Mouse (Mus musculus) embryonic facial prominence, embryonic 15.5 days (tissue): Measurements from ENCODE around the gene Ccl8. TPM values are rescaled to one million over a fixed set of nuclear protein-coding genes. Genes with fewer than 3 reads are reported as not detected.

ENCODE experiments used
- polyA plus RNA-seq: library from polyadenylated mRNA; unstranded; fragments of >200 nt; fragmentation: Nextera tagmentation; extraction: Ambion mirVana; gene quantifications from 2 replicates; pipeline ENCODE4 v1.2.1, GENCODE M21; 2015

The Ccl8 gene
- polyA plus RNA-seq, 1 experiment from 2014 or later = not detected

Other genes with a start within 250 kb of the Ccl8 start
- gene Asic2, start 146.7 kb upstream of the Ccl8 start, polyA plus RNA-seq = 0.35 and 0.50 TPM in 2 replicates
- gene Ccl2, start 79.6 kb upstream of the Ccl8 start, polyA plus RNA-seq = 5.0 and 6.5 TPM in 2 replicates
- gene Gm17268, start 76.6 kb upstream of the Ccl8 start, polyA plus RNA-seq = not detected in 2 replicates
- gene Ccl7, start 69.5 kb upstream of the Ccl8 start, polyA plus RNA-seq = 3.3 and 4.1 TPM in 2 replicates
- gene Ccl11, start 57.4 kb upstream of the Ccl8 start, polyA plus RNA-seq = 6.9 and 7.3 TPM in 2 replicates
- gene Ccl12, start 13.3 kb upstream of the Ccl8 start, polyA plus RNA-seq = 6.1 and 6.2 TPM in 2 replicates
- not detected in 2 replicates for gene Ccl1, start 190.5 kb downstream of the Ccl8 start, polyA plus RNA-seq